Mouse (Mus musculus): Measurements from ENCODE around the gene Dmap1. TPM values are rescaled to one million over a fixed set of nuclear protein-coding genes. Genes with fewer than 3 reads are reported as not detected.

The Dmap1 gene
- polyA plus RNA-seq (2012; rRNA removed), result 16.2 and 17.8 TPM in 2 replicates

GRCm38 (mm10) chr4:117681931-117682461, at the start of gene Dmap1:
TSS of gene Dmap1 (minus strand) at chr4:117682273.

GRCm38 (mm10) chr4:117724112-117724511, 42.0 kb upstream of the Dmap1 start, which contains the start of gene Gm12845:
TSS of gene Gm12845 (plus strand) at chr4:117724412.

Other genes with a start within 250 kb of the Dmap1 start
- gene Rnf220, start 185.2 kb downstream of the Dmap1 start, polyA plus RNA-seq (2012; rRNA removed), result 78.1 and 86.7 TPM in 2 replicates
- 94.0 and 95.7 TPM in 2 replicates for gene Eri3, start 131.9 kb downstream of the Dmap1 start, polyA plus RNA-seq (2012; rRNA removed)
- gene Gm12845, start 42.1 kb upstream of the Dmap1 start, polyA plus RNA-seq (2012; rRNA removed), result not detected in 2 replicates
- gene Klf17, start 83.4 kb upstream of the Dmap1 start, polyA plus RNA-seq (2012; rRNA removed), result 0.12 TPM in 1 of 2 replicates, not detected in the other
- 41.1 and 41.5 TPM in 2 replicates for gene Slc6a9, start 152.2 kb upstream of the Dmap1 start, polyA plus RNA-seq (2012; rRNA removed)
- gene Ccdc24, start 190.3 kb upstream of the Dmap1 start, polyA plus RNA-seq (2012; rRNA removed), result 1.5 and 1.6 TPM in 2 replicates
- gene B4galt2, start 201.2 kb upstream of the Dmap1 start, polyA plus RNA-seq (2012; rRNA removed), result 22.7 and 25.1 TPM in 2 replicates
- 433 and 669 TPM in 2 replicates for gene Atp6v0b, start 205.1 kb upstream of the Dmap1 start, polyA plus RNA-seq (2012; rRNA removed)
- gene Dph2, start 209.8 kb upstream of the Dmap1 start, polyA plus RNA-seq (2012; rRNA removed), result 12.2 and 13.1 TPM in 2 replicates
- 47.9 and 48.4 TPM in 2 replicates for gene Ipo13, start 232.7 kb upstream of the Dmap1 start, polyA plus RNA-seq (2012; rRNA removed)
- gene Artn, start 247.5 kb upstream of the Dmap1 start, polyA plus RNA-seq (2012; rRNA removed), result 6.6 and 6.8 TPM in 2 replicates